Mouse (Mus musculus) T-helper 1 cell (primary cell): ENCODE data around the gene Krtap15.

ENCODE experiments used
- in situ Hi-C: fragments of 300-600 bp; cut with MboI, MseI; formaldehyde crosslinking; loops from one replicate; pipeline ENCODE4 v1.15.1; 2025; ENCODE audit warnings: high pct_unique_total_duplicates

Gene Krtap15

DNA sequence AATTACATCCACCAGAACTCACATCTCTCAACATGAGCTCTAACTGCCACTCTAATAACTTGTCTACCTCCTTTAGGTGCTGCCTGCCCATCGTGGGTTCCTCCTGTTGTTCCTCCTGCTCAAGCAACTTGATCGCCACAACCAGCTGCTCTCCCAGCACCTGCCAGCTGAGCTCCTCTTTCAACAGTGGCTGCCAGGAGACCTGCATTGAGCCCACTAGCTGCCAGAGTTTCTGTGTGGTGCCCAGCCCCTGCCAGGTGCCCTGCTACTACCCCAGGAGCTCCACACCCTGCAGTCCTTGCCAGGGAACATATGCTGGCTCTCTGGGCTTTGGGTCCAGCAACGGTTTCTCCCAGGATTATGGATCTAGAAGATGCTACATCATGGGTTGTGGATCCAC, at the start of gene Krtap15:
TSS of gene Krtap15 (plus strand) at position 150 of the 400 bp plus-strand sequence.
- in situ Hi-C loops = no loop called here

DNA sequence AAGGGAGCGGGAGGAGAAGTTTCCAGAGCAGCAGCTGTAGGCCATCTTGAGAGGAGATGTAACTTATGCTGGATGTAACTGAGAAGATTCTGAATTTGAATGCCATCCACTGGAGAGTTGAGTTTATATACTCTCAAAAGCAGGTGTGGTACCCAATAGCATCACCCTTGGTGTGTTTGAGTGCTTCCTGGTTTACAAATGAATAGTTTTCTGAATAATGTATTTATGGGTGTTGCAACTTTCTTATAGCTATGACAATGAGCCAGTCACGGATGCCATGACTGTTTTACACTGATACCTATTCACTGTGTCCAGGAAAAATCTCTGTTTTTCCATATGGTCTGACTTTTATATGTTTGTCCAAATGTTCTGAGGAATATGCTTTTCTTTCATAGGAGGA, 45.9 kb upstream of the Krtap15 start, which contains the start of gene 2310057N15Rik:
TSS of gene 2310057N15Rik (minus strand) at position 101 of the 400 bp plus-strand sequence.
- in situ Hi-C loops = no loop called here

DNA sequence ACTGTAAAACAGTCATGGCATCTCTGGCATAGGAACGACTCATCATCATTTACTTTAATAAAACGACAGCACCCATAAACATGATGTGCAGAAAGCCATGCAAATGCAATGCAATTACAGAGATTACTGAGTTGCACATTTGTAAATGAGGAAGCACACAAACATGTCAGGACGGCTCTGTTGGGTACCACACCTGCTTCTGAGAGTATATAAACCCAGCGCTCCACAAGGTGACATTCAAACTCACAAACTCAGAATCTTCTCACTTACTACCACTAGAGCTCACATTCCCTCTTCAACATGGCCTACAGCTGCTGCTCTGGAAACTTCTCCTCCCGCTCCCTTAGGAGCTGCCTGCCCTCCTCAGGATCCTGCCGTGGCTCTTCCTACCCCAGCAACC, 42.4 kb upstream of the Krtap15 start, which contains the start of gene Gm5965:
TSS of gene Gm5965 (plus strand) at position 301 of the 400 bp plus-strand sequence.
- in situ Hi-C loops = no loop called here

DNA sequence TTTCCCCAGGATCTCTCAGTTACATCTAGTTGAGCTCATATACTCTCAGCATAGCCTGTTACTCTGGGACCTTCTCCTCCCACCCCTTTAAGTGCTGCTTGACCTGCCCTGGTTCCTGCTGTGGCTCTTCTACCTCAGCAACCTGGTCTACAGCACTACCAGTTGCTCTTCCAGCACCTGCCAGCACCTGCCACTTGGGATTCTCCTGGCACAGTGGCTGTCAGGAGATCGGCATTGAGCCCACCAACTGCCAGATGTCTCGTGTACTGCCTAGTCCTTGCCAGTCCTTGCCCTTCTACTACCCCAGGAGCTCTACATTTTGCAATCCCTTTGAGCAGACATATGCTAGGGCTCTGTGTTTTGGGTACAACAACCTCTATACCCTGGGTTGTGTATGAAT, 33.2 kb upstream of the Krtap15 start:
- in situ Hi-C loops = no loop called here

DNA sequence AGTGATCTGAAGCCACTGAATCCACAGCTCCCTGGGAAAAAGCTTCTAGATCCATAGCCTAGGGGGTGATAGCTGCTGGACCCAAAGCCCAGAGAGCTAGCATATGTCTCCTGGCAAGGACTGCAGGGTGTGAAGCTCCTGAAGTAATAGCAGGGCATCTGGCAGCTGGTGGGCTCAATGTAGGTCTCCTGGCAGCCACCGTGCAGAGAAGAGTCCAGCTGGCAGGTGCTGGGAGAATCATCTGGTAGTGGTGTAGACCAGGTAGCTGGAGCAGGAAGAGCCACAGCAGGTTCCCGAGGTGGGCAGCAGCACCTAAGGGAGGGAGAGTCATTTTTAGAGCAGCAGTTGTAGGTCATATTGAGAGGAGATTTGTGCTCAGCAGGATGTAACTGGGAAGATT, 8.2 kb upstream of the Krtap15 start, which contains the start of gene Gm20741:
TSS of gene Gm20741 (minus strand) at position 394 of the 400 bp plus-strand sequence.
- in situ Hi-C loops = no loop called here

DNA sequence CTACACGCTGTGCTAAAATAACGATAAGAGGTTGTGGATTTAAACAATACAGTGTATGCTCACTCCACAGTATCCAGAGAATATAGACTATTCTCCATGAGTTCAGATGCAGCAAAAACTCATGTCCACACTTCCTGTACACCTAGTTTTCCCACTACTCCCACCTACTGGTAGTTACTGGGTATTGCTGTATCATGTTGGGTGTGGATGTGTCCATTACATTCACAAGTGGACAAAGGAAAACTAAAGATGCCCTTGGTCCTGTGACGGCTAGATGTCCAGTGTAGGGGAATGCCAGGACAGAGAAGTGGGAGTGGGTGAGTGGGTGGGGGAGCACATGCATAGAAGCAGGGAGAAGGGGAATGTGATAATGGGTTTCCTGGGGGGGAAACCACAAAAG, 3.7 kb downstream of the Krtap15 start:
- in situ Hi-C loops = no loop called here

DNA sequence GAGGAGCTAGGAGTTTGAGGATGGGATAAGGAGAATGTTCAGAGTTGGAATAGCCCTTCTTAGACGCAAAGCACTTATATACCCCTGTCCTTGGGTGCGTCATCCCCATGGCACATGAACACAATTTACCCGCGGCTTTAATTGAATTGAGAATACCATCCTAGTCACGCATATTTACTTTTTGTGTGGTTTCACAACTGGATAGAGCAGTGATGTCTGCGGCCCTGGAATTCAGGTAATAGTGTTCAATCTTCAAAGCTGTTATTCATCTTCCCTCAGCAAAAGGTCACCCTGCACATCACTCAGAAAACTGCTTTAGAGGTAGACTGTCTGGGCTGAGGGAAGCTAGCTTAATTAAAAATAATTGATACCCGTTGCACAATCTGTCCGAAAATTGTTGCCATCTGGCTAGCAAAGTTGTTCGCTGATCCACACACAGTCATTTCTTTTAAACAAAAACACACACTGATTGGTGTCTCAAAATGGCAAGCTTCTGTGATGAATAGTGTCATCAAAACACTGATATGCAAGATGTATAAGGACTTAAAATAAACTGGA, 6.2 kb downstream of the Krtap15 start, which contains the start of gene Krtap14:
TSS of gene Krtap14 (minus strand) at position 51 of the 558 bp plus-strand sequence.
- in situ Hi-C loops = no loop called here

DNA sequence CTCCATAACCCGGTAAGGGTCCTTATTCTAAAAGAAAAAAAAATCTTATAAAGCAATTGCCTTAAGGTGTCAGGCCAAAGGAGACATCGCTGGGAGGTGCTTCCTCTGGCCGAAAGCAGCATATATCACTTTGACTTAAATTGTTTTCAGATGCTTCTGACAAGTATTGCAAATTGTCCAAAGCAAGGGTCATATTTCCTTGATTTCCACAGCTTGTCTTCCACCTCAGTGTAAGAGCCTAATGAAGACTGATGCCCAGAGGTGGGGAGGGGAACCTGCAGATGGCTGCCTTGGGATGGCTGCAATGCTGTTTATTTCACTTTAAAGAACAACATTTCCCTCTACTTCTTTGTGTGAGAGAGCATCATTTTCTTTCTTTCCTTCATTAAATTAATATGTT, 7.0 kb downstream of the Krtap15 start:
- in situ Hi-C loops = no loop called here

DNA sequence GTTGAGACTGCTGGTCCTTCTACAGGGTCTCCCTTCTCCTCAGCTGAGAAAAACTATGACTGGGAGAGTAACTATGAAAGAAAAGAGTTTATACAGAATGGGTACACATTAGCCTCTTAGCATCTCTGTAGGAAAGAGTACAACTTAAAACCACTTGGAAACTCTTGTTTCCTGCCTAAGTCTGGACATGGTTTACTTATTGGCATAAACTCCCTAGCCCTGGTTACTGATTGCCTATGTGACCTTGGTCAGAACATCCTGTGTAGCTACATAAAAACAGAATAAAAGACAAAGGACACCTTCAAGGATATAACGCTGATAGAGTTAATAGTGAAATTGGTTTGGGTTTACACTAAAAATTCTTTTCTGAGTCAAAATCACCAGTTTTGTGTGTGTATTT, 27.3 kb downstream of the Krtap15 start:
- in situ Hi-C loops = loop anchor here (10.0 kb wide), 1 partner anchor 1313 kb away; no protein-coding TSS in a partner anchor

DNA sequence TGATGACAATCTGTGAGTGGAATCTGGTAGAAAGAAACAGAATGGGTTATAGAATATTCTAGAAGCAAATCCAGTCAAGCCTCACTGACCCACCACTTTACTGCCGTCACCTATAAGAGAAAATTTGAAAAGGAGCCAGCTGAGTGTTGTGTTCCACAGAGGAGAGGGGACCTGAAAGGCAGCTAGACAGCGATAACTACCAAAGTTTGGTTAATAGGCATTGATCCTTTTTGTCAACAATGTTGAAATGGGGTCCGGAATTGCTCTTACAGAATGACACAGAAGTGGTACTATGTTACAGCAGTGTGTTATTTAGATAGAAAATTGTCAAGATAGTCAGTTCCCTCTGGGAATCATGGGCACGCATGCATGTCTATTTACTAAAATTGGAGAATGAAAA, 28.5 kb downstream of the Krtap15 start:
- in situ Hi-C loops = loop anchor here (10.0 kb wide), 1 partner anchor 1314 kb away; no protein-coding TSS in a partner anchor

DNA sequence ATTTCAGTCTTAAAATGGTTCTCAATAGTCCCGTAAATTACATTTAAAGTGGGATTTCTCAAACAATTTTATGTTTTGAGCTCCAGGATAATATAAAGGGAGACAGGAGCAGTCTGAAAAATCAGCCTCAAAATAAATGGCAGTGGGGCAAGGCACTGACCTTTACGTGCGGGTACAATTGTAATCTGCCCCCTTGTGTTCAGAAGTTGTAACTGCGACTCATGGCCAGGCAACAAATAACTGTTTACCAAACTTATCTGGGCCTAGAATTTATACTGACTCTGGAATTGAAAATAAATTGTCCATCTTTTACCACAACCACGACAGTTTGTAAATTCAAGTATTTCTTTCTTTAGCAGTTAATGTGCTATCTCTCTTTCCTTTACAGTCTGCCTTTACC, 31.4 kb downstream of the Krtap15 start:
- in situ Hi-C loops = no loop called here

DNA sequence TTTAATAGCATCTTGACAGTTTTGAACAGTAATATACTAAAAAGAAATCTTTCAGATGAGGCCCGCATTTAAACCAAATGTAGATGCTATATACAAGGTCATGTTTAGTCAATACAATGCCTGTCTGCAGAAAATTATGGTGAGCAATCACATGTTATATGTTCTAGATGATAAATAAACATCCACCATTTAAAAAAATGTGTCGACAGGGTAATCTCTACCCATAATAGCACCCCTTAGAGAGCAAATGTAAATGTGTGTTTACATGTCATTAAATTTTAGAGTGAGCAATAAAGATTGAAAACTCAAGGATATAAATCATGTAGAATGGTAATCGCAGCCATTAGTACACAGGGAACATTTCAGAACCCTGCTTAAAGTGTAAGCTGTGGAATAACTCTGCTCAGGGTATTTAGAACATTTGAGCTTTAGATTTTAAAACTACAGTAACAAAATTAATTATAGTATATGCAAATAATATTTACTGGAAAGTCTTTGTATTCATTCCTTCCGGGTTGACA, 44.9 kb downstream of the Krtap15 start:
- in situ Hi-C loops = no loop called here

DNA sequence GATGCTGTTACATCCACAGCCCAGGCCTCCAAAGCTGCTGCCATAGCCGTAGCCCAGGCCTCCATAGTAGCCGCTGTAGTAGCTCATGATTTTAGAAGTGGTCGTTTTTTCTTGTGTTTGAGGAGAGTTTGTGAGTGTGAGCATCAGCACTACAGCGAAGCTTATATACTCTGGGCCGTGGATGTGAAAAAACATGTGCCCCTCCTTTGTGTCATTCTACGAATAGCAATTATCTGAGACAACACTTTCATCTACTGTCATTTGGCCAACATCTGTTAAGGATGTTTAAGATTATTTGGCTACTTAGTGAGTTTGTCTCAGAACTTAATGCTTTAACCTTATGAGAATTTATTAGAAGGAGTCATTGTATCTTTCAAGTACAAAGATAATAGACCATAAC, 49.3 kb downstream of the Krtap15 start, which contains the start of gene Krtap19-1:
TSS of gene Krtap19-1 (minus strand) at position 101 of the 400 bp plus-strand sequence.
- in situ Hi-C loops = no loop called here

DNA sequence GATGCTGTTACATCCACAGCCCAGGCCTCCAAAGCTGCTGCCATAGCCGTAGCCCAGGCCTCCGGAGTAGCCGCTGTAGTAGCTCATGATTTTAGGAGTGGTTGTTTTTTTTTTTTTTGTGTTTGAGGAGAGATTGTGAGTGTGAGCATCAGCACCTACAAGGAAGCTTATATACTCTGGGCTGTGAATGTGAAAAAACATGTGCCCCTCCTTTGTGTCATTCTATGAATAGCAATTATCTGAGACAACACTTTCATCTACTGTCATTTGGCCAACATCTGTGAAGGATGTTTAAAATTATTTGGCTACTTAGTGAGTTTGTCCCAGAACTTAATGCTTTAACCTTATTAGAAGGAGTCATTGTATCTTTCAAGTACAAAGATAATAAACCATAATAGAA, 54.2 kb downstream of the Krtap15 start, which contains the start of gene Krtap19-2:
TSS of gene Krtap19-2 (minus strand) at position 101 of the 400 bp plus-strand sequence.
- in situ Hi-C loops = no loop called here

DNA sequence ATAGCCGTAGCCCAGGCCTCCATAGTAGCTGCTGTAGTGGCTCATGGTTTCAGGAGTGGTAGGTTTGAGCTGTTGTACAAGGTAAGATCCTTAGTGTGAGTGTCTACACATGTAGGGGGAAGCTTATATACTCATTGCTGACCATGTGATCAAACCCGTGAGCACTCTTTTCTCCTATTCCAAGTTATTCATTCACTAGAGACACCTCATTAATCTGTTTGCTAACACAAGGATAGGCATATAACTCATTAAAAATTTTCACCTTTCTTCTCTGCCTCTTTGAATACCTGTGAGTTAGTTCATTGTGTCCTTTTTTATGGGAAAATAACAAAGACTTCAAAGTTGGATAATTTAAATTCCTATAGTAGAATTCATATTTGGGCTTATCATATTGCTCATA, 57.9 kb downstream of the Krtap15 start, which contains the start of gene Krtap19-3:
TSS of gene Krtap19-3 (minus strand) at position 101 of the 400 bp plus-strand sequence.
- in situ Hi-C loops = no loop called here
